Mouse (Mus musculus) inflammation-experienced regulatory T-cells, adult 6 months (primary cell): ENCODE data around the gene Taldo1. TPM values are rescaled to one million over a fixed set of nuclear protein-coding genes. Genes with fewer than 3 reads are reported as not detected.
A peak's percentile ranks its signal among the peaks of the same experiment; 100 is the strongest.
"Not testable (repeated sequence)": the region's sequence is repeated elsewhere in the genome, so short reads cannot be mapped to it uniquely, and the experiment has no call there.

Experiments
- ATAC-seq: one replicate; pipeline ENCODE4 v1.8.0; 2017
- polyA plus RNA-seq, 3 experiments: library from polyadenylated mRNA; unstranded; fragments of 100-300 nt; shearing (Covaris generic); gene quantifications; one replicate each; pipeline ENCODE4 v1.2.1; 2017

The Taldo1 gene
- polyA plus RNA-seq, 3 experiments from 2014 or later: 271 to 329 (median 303) TPM

- ATAC-seq: no peak
Measured at GRCm38 (mm10) chr7:141440613-141441012, 48.6 kb downstream of the Taldo1 start.

- no peak for ATAC-seq
Measured at GRCm38 (mm10) chr7:141441460-141441859, 49.5 kb downstream of the Taldo1 start.

- no peak for ATAC-seq
Measured at GRCm38 (mm10) chr7:141442199-141442598, 50.2 kb downstream of the Taldo1 start.

- no peak for ATAC-seq
Measured at GRCm38 (mm10) chr7:141443081-141443821, 51.3 kb downstream of the Taldo1 start.

- ATAC-seq: peak; percentile 36
Measured at GRCm38 (mm10) chr7:141443828-141444237, 51.8 kb downstream of the Taldo1 start, which contains the start of gene Pidd1. Gene Pidd1, minus strand, starts transcription at chr7:141444025.

- ATAC-seq: not testable (repeated sequence)
Measured at GRCm38 (mm10) chr7:141446374-141446773, 54.4 kb downstream of the Taldo1 start.

- ATAC-seq: peak; percentile 89
Measured at GRCm38 (mm10) chr7:141447110-141447991, 55.4 kb downstream of the Taldo1 start, which contains the start of gene Rplp2. Gene Rplp2, plus strand, starts transcription at chr7:141447370.

GRCm38 (mm10) chr7:141451928-141452327, 59.9 kb downstream of the Taldo1 start:
- no peak for ATAC-seq

Other genes starting within 250 kb of the Taldo1 start
- 100 to 1,000 TPM; 135 to 147 (median 143) TPM for gene Rnh1, start 219.3 kb upstream of the Taldo1 start, polyA plus RNA-seq
- 1 to 10 TPM; 1.5 to 6.2 (median 4.6) TPM for gene Hras, start 198.2 kb upstream of the Taldo1 start, polyA plus RNA-seq
- gene Lrrc56, start 198.0 kb upstream of the Taldo1 start, polyA plus RNA-seq: 1 to 10 TPM; 1.3 to 2.2 (median 1.7) TPM
- gene Lmntd2, start 178.1 kb upstream of the Taldo1 start, polyA plus RNA-seq: 10 to 100 TPM in 1 of 3 experiments, 1 to 10 TPM in 2; 4.6 to 11.3 (median 8.5) TPM
- gene Rassf7, start 176.3 kb upstream of the Taldo1 start, polyA plus RNA-seq: 10 to 100 TPM in 2 of 3 experiments, 1 to 10 TPM in 1; 9.2 to 15.0 (median 13.7) TPM
- 10 to 100 TPM; 40.5 to 51.6 (median 46.7) TPM for gene Phrf1, start 163.4 kb upstream of the Taldo1 start, polyA plus RNA-seq
- gene Irf7, start 125.7 kb upstream of the Taldo1 start, polyA plus RNA-seq: 100 to 1,000 TPM in 2 of 3 experiments, 10 to 100 TPM in 1; 95.5 to 112 (median 100) TPM
- not detected for gene Cdhr5, start 115.4 kb upstream of the Taldo1 start, polyA plus RNA-seq
- gene Sct, start 113.1 kb upstream of the Taldo1 start, polyA plus RNA-seq: not detected
- not detected for gene Drd4, start 100.2 kb upstream of the Taldo1 start, polyA plus RNA-seq
- gene Deaf1, start 64.5 kb upstream of the Taldo1 start, polyA plus RNA-seq: 10 to 100 TPM; 17.6 to 37.9 (median 34.6) TPM
- 10 to 100 TPM; 27.1 to 41.1 (median 39.1) TPM for gene Tmem80, start 64.5 kb upstream of the Taldo1 start, polyA plus RNA-seq
- gene Eps8l2, start 53.3 kb upstream of the Taldo1 start, polyA plus RNA-seq: not detected
- gene Gatd1, start 21.9 kb downstream of the Taldo1 start, polyA plus RNA-seq: 100 to 1,000 TPM in 1 of 3 experiments, 10 to 100 TPM in 2; 70.1 to 108 (median 91.4) TPM
- gene Cend1, start 37.3 kb downstream of the Taldo1 start, polyA plus RNA-seq: 1 to 10 TPM in 1 of 3 experiments, not detected in 2; 1.7 TPM
- 10 to 100 TPM; 31.4 to 50.6 (median 32.0) TPM for gene Slc25a22, start 45.7 kb downstream of the Taldo1 start, polyA plus RNA-seq
- 10 to 100 TPM in 2 of 3 experiments, 1 to 10 TPM in 1; 5.8 to 11.5 (median 10.3) TPM for gene Pidd1, start 51.8 kb downstream of the Taldo1 start, polyA plus RNA-seq
- 1,000 to 10,000 TPM; 2,239 to 3,896 (median 3,389) TPM for gene Rplp2, start 55.2 kb downstream of the Taldo1 start, polyA plus RNA-seq
- gene Pnpla2, start 63.0 kb downstream of the Taldo1 start, polyA plus RNA-seq: 10 to 100 TPM; 49.4 to 68.0 (median 63.9) TPM
- gene Cracr2b, start 68.9 kb downstream of the Taldo1 start, polyA plus RNA-seq: not detected
- 1 to 10 TPM; 6.0 to 8.7 (median 8.5) TPM for gene Cd151, start 75.2 kb downstream of the Taldo1 start, polyA plus RNA-seq
- gene Polr2l, start 82.9 kb downstream of the Taldo1 start, polyA plus RNA-seq: 10 to 100 TPM; 15.7 to 24.9 (median 19.9) TPM
- 1 to 10 TPM; 1.8 to 3.0 (median 2.4) TPM for gene Tspan4, start 83.0 kb downstream of the Taldo1 start, polyA plus RNA-seq
- 10 to 100 TPM; 13.2 to 23.6 (median 14.6) TPM for gene Chid1, start 147.7 kb downstream of the Taldo1 start, polyA plus RNA-seq
- gene Ap2a2, start 170.0 kb downstream of the Taldo1 start, polyA plus RNA-seq: 10 to 100 TPM; 12.5 to 16.5 (median 13.6) TPM